Mouse (Mus musculus) bone marrow macrophage, adult 2 months (primary cell): ENCODE results near the gene Hnrnpu. TPM values are rescaled to one million over a fixed set of nuclear protein-coding genes. Genes with fewer than 3 reads are reported as not detected.
A peak's percentile ranks its signal among the peaks of the same experiment; 100 is the strongest.

Experiments used
- H3K27ac ChIP-seq: 2 replicates; pipeline ENCODE4 v1.5.1; 2012; ENCODE audit warnings: low read depth, low read length; ENCODE audit not compliant: insufficient read depth
- H3K4me1 ChIP-seq: 2 replicates; pipeline ENCODE4 v1.6.1; 2012; ENCODE audit warnings: low read length; ENCODE audit not compliant: control insufficient read depth, insufficient read depth
- H3K4me3 ChIP-seq: 2 replicates; pipeline ENCODE4 v1.5.1; 2012; ENCODE audit warnings: mild to moderate bottlenecking, low read length, moderate library complexity; ENCODE audit not compliant: insufficient read depth
- CTCF ChIP-seq: IDR thresholded peaks from 2 replicates; pipeline ENCODE4 v1.5.1; 2012; ENCODE audit warnings: low read depth, mild to moderate bottlenecking, low read length, moderate library complexity
- POLR2A ChIP-seq: IDR thresholded peaks from 2 replicates; pipeline ENCODE4 v1.6.1; 2012; ENCODE audit warnings: mild to moderate bottlenecking, low read depth, low read length, borderline replicate concordance
- polyA plus RNA-seq: library from polyadenylated mRNA; stranded (reverse); fragments of >200 nt; gene quantifications from 2 replicates; pipeline ENCODE4 v1.2.4, GENCODE M21; 2012; ENCODE audit not compliant: missing spikeins, insufficient read depth, insufficient read length

The Hnrnpu gene
- 534 and 556 TPM in 2 replicates for polyA plus RNA-seq

DNA sequence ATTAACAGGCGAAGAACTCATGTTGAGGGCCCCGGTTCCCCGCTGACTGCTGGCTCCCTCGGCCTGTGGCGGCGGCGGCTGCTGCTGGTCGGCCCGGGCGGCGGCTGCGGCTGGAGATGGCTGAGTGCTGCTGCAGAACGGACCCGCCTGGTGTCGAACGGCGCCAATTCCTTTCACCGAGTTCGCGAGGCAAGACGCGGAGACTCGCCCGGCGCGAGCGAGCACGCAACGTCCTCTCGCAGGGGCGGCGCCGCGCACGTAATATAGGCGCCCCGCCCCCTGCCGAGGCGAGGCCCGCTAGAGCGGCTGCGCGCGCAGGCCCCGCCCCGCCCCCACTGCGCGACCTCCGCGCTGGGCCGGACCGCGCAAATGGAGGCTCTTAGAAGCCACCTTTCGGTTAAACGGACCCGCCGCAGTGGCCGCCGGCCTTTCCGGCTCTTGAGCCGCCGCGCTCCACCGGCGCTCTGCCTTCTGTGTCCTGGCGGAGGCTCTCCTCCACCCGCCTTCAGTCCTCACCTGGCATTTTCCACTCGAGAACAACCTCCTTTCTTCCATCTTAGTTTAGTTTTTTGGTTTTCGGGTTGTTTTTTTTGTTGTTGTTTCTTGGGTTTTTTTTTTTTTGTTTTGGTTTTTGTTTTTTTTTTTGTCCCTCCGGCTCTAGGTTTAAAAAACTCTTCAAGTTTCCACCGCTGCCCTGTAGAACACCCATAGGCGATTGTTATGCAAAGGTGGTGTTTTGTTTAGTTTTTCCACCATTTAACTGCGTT lies at the start of gene Hnrnpu:
Gene Hnrnpu, minus strand, starts transcription at position 247 of the 767 bp plus-strand sequence.
- Histone ChIP-seq H3K4me3 (peak within 1 kb of the TSS; percentile 91), H3K27ac (peak within 1 kb of the TSS; percentile 100), H3K4me1 (peaks cover 27% of the 10 kb centered on the region)
- no peak for TF ChIP-seq CTCF
- peak; percentile 96 for TF ChIP-seq POLR2A

DNA sequence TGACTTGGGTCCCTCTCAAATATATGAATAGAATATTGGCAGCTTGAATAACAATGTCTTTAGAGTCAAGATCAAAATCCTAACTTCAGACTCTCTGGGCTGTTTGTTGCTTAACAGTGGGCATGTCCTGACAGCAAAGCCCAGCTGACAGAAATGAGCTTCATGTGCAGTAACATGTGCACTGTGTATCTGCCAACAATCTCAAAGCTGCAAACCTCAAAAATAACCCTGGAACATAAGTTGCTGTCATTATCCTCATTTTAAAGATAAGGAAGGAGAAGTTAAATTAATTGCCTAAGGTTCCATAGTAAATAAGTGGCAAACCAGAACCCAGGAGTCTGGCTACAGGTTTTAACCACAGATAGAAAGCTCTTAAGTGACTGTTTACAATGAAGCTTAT lies 44.6 kb upstream of the Hnrnpu start:
- H3K27ac ChIP-seq, result no peak overlapping the region
- no peak overlapping the region for H3K4me3 ChIP-seq
- no peaks in the 10 kb centered on the region for H3K4me1 ChIP-seq
- TF ChIP-seq CTCF (no peak), POLR2A (no peak)

DNA sequence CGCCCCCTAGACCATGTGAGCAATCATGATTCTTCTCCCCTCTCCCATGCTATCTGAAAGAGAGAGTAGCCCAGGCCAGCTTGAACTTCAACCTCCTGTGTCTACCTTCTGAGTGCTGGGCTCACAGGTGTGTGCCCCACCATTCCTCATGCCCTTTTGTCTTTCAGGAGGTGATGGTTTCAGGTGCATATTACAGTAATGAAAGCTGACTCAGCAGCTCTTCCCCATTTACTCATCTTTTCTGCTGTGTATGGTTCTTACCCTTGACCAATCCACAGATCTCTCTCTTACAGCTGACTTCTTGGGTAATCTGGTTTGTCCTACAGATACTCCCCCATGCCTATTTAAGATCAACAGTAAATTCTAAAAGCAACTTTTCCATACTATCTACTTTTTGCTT lies 41.6 kb upstream of the Hnrnpu start:
- Histone ChIP-seq H3K4me1 (no peaks in the 10 kb centered on the region), H3K4me3 (no peak overlapping the region), H3K27ac (no peak overlapping the region)
- TF ChIP-seq CTCF, result no peak
- TF ChIP-seq POLR2A, result no peak

DNA sequence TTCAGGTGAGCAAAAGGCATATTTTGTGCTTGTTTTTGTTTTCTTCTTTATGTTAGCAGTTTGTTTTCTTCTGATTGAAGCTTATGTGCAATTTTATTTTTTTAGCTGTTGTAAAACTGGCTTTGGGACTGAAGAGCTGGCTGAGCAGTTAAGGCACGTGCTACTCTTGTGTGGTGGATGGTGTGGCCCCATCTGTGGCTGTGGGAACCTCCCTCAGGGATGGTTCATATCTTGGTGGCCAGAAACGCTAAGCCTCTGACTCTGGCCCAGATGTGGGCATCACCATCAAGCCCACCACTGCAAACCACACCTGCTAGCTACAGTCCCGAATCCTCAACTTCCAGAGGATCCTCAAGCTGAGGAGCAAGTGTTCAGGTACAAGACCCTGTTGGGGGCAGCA lies 40.5 kb upstream of the Hnrnpu start:
- H3K4me1 ChIP-seq, result no peaks in the 10 kb centered on the region
- no peak overlapping the region for H3K27ac ChIP-seq
- TF ChIP-seq POLR2A (no peak), CTCF (no peak)
- no peak overlapping the region for H3K4me3 ChIP-seq

DNA sequence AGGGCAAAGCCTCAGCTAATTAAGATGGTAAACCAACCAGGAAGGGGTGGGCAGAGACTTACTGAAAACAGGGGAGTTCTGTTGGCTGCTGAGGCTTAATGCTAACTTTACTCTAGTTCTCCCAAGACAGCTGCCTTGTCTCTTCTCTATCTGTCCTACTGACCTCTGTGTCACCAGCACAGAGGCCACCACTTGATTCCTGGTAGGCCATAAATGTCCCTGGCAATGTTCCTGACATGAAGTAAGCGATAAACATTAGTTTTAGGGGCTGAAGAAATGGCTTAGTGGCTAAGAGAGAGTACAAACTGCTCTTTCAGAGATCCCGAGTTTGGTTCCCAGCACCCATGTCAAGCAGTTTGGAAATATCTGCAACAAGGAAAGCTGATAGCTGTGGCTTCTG lies 39.3 kb upstream of the Hnrnpu start:
- H3K4me1 ChIP-seq, result peaks cover 3% of the 10 kb centered on the region
- H3K4me3 ChIP-seq, result no peak overlapping the region
- TF ChIP-seq POLR2A (no peak), CTCF (no peak)
- H3K27ac ChIP-seq, result no peak overlapping the region

DNA sequence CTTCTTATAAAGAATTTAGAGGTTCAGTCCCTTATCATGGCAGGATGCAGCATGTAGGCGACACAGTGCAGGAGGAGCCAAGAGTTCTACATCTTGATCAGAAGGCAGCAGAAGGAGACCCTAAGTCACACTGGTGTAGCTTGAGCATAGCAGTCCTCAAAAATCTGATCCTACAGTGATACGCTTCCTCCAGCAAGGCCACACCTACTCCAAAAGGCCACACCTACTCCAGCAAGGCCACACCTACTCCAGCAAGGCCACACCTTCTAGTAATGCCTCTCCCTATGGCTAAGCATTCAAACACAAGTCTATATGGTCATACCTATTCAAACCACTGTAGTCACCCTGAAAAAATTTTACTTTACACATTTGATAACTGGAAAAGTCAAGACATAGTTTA lies 38.5 kb upstream of the Hnrnpu start:
- peaks cover 3% of the 10 kb centered on the region for H3K4me1 ChIP-seq

DNA sequence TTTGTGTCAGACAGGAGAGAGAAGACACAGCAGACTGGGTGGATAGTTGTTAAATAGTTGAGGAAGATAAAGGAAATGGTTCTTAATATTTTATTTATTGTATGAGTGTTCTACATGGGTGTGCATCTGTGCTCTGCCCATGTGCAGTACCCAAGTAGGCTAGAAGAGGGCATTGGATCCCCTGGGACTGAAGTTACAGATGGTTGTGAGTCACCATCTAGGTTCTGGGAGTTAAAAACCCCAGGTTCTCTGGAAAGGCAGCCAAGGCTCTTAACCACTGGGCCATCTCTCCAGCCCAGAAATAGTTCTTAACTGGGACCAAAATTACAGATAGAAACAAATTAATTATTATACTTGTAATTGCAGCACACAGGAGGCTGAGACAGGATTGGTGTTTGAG lies 37.8 kb upstream of the Hnrnpu start:
- Histone ChIP-seq H3K27ac (no peak overlapping the region), H3K4me1 (peaks cover 3% of the 10 kb centered on the region), H3K4me3 (no peak overlapping the region)
- no peak for TF ChIP-seq CTCF
- no peak for TF ChIP-seq POLR2A

More for the DNA sequence above, 38.5 kb upstream of the Hnrnpu start:
- no peak overlapping the region for H3K27ac ChIP-seq
- no peak overlapping the region for H3K4me3 ChIP-seq
- TF ChIP-seq CTCF (no peak), POLR2A (no peak)

DNA sequence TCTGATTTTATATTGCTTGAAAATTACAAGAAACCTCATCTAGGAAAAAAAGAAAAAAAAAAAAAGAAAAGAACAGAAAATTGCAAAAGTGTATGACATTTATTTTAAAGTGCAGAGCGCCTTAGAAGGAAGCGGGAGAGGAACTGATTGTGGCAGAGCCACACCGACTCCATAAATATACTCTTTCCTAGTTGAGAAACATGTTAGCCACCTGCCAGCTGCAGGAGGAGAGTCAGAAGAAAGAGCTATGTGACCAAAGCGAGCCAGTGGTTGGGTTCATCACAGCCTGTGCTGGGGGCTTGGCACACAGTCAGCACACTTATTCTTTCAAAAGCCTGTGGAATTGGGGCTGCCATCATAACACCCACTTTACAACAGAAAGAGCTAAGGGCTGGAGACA lies 35.1 kb upstream of the Hnrnpu start:
- no peak overlapping the region for H3K27ac ChIP-seq
- TF ChIP-seq POLR2A, result no peak
- no peak for TF ChIP-seq CTCF
- no peak overlapping the region for H3K4me3 ChIP-seq
- H3K4me1 ChIP-seq, result peaks cover 14% of the 10 kb centered on the region

DNA sequence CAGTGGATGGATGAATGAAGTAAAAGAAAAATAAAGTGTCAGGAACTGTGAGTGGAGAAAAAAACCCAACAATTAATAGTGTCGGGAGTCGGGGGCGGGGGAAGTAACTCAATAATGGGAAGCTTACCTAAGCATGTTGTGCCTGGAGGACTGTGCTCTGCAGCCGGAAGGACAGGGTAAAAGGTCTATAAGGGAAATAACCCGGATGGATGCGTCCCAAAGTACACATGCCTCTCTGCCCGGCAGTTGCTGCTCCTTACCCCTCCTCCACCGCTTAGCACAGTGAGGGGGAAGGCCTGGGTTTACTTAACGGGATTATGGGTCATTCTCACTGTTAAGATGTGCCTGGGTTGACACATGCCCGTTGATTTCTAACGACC lies 31.7 kb upstream of the Hnrnpu start:
- peak overlapping the region; percentile 65 for H3K4me3 ChIP-seq
- TF ChIP-seq CTCF (no peak), POLR2A (no peak)
- H3K4me1 ChIP-seq, result peaks cover 14% of the 10 kb centered on the region
- peak overlapping the region; percentile 92 for H3K27ac ChIP-seq

DNA sequence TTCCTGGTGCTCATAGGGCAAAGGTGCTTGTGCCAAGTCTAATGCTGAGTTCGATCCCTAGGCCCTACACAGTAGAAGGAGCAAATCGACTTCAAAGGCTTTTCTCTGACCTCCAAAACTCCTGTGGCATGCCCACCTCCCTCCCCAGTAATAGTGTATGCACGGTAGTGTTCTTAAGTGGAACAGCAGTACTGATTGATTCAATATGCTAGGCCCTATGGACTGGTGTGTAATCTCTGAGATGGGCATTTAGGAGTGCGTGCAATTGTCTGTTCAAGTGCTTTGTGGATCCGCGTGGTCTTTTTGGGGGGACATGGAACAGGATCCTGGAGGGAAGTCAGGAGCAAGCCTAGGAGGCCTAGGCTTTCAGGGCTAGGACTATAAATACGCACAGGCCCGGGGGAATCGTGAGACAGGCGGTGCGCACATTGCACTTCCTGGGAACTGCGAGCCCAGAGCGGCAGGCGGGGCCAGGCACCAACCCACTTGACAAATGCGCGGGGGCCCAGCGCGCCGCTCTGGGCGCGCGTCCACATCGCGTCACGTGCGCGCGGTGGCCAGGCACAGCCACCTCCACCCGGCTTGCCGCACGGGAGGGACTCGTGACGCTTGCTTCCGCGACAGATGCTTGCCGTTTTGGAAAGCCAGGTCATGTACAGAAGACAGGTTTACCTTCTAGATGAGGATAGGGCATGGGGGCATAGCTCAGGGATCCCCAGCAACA lies 31.1 kb upstream of the Hnrnpu start:
- no peak for TF ChIP-seq CTCF
- TF ChIP-seq POLR2A, result no peak
- Histone ChIP-seq H3K4me1 (peaks cover 14% of the 10 kb centered on the region), H3K27ac (peak overlapping the region; percentile 92), H3K4me3 (peak overlapping the region; percentile 65)
